ENCODE assay signal across 30 mouse cellular contexts in the genomic region with DNA sequence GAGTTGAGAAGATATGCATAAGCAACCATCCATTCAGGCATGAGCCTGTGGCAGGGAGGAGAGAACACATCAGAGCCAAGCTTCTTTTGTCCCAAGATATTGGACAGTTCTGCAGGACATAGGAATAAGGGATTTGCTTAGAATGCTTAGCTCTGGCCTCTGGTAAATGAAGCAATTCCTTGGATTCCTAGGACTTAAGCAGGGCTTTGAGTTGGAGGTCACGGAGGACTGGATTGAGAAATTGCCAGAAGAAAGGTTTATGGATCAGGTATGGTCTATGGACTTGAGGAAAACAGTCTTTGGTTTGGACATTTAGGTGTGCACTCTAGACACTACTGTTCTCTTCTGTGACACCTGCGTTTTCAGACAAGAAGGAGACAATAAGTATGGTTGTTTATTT.
"Had no signal": no experiment of that assay in that cellular context is flagged by ENCODE, and none has a peak within 500 bp of the region (broad histone marks: within the 10 kb centered on the region; RNA-seq: fewer than 3 reads in every experiment).

No protein-coding gene starts in this region.

- ATAC-seq: liver, embryonic 12.5 days; liver, postnatal 0 days; lung, postnatal 0 days; midbrain, embryonic 13.5 days; midbrain, embryonic 15.5 days; midbrain, embryonic 16.5 days had no signal

- H3K36me3 ChIP-seq: limb, embryonic 10.5 days; limb, embryonic 12.5 days; limb, embryonic 13.5 days; limb, embryonic 15.5 days; liver, embryonic 12.5 days; liver, embryonic 13.5 days; liver, embryonic 15.5 days; lung, embryonic 15.5 days; midbrain, embryonic 10.5 days; midbrain, embryonic 12.5 days; midbrain, embryonic 13.5 days; midbrain, embryonic 15.5 days; neural tube, embryonic 12.5 days had no signal

- H3K4me3 ChIP-seq: left cerebral cortex, adult 2 months; limb, embryonic 10.5 days; limb, embryonic 12.5 days; limb, embryonic 13.5 days; limb, embryonic 15.5 days; liver, embryonic 12.5 days; liver, embryonic 13.5 days; liver, embryonic 15.5 days; lung, embryonic 15.5 days; megakaryocyte, embryonic 14.5 days; midbrain, embryonic 10.5 days; midbrain, embryonic 12.5 days; midbrain, embryonic 13.5 days; midbrain, embryonic 15.5 days; myocyte; neural tube, embryonic 12.5 days had no signal

- H3K4me1 ChIP-seq: liver, embryonic 12.5 days; liver, embryonic 13.5 days; liver, embryonic 15.5 days; megakaryocyte, embryonic 14.5 days; midbrain, embryonic 12.5 days; midbrain, embryonic 13.5 days; midbrain, embryonic 15.5 days; neural tube, embryonic 12.5 days had no signal

- H3K9me3 ChIP-seq: limb, embryonic 10.5 days; limb, embryonic 12.5 days; limb, embryonic 13.5 days; limb, embryonic 15.5 days; liver, embryonic 12.5 days; liver, embryonic 13.5 days; liver, embryonic 15.5 days; lung, embryonic 15.5 days; megakaryocyte, embryonic 14.5 days; midbrain, embryonic 10.5 days; midbrain, embryonic 12.5 days; midbrain, embryonic 13.5 days; midbrain, embryonic 15.5 days; neural tube, embryonic 12.5 days had no signal

- H3K9ac ChIP-seq: limb, embryonic 12.5 days; limb, embryonic 13.5 days; limb, embryonic 15.5 days; liver, embryonic 12.5 days; liver, embryonic 13.5 days; liver, embryonic 14.5 days; liver, embryonic 15.5 days; liver, postnatal 0 days; lung, embryonic 14.5 days; lung, embryonic 15.5 days; midbrain, embryonic 12.5 days; midbrain, embryonic 13.5 days; midbrain, embryonic 15.5 days; neural tube, embryonic 12.5 days had no signal

- H3K4me2 ChIP-seq: limb, embryonic 12.5 days; limb, embryonic 13.5 days; limb, embryonic 15.5 days; liver, embryonic 11.5 days; liver, embryonic 12.5 days; liver, embryonic 13.5 days; liver, embryonic 15.5 days; lung, embryonic 14.5 days; lung, embryonic 15.5 days; midbrain, embryonic 12.5 days; midbrain, embryonic 13.5 days; midbrain, embryonic 15.5 days; neural tube, embryonic 12.5 days had no signal

- DNase-seq: left cerebral cortex, postnatal 4 days; liver; liver, embryonic 13.5 days; liver, postnatal 0 days; lung, adult 18-20 months; lung, adult 2 months; lung, embryonic 14.5 days; lung, postnatal 10 days; lung, postnatal 14 days; lung, postnatal 4 days had no signal

- H3K27ac ChIP-seq: left cerebral cortex, adult 2 months; limb, embryonic 10.5 days; limb, embryonic 12.5 days; limb, embryonic 13.5 days; limb, embryonic 15.5 days; liver, embryonic 12.5 days; liver, embryonic 13.5 days; liver, embryonic 14.5 days; liver, embryonic 15.5 days; lung, embryonic 15.5 days; macrophage; midbrain, embryonic 10.5 days; midbrain, embryonic 12.5 days; midbrain, embryonic 13.5 days; midbrain, embryonic 15.5 days; neural tube, embryonic 12.5 days had no signal

- H3K27me3 ChIP-seq: limb, embryonic 13.5 days; limb, embryonic 15.5 days; liver, embryonic 12.5 days; liver, embryonic 13.5 days; liver, embryonic 15.5 days; lung, embryonic 15.5 days; megakaryocyte, embryonic 14.5 days; midbrain, embryonic 13.5 days; midbrain, embryonic 15.5 days; neural tube, embryonic 12.5 days had no signal
